Mouse (Mus musculus): ENCODE data around the gene Fbxl13.

- TF ChIP-seq EP300 (IDR thresholded peaks at IDR 0.05; ENCODE audit: insufficient read depth, low read depth, low read length), result no peak
- no peak for TF ChIP-seq CTCF (IDR thresholded peaks at IDR 0.05; ENCODE audit: low read depth, low read length)
- TF ChIP-seq POLR2A (IDR thresholded peaks at IDR 0.05; ENCODE audit: insufficient read depth, low read length), result no peak
Observed at GRCm38 (mm10) chr5:21467387-21467786, 178.0 kb downstream of the Fbxl13 start.
